Mouse (Mus musculus): ENCODE data around the gene Gm28047. TPM values are rescaled to one million over a fixed set of nuclear protein-coding genes. Genes with fewer than 3 reads are reported as not detected.
"Not testable (repeated sequence)": the region's sequence is repeated elsewhere in the genome, so short reads cannot be mapped to it uniquely, and the experiment has no call there.

Gm28047 gene
- polyA plus RNA-seq, 1 experiment from 2014 or later = not detected

GRCm38 (mm10) chr15:102656658-102657057 is 31.8 kb upstream of the Gm28047 start:
- Histone ChIP-seq H3K36me3 (peaks cover 11% of the 10 kb centered on the region), H3K4me1 (peaks cover 21% of the 10 kb centered on the region; the same call in 1 of the 2 replicates), H3K4me2 (replicated peaks) (no peak overlapping the region), H3K4me3 (no peak overlapping the region), H3K27ac (replicated peaks) (peak overlapping the region; percentile 43), H3K27me3 (no peaks in the 10 kb centered on the region), H3K9me3 (no peaks in the 10 kb centered on the region), H3K9ac (replicated peaks) (no peak overlapping the region)
- WGBS = 9% methylated on average over 4 of the region's 4 CpGs
- ATAC-seq (replicated peaks) = no peak

GRCm38 (mm10) chr15:102651928-102652660 is 27.2 kb upstream of the Gm28047 start:
- not testable (repeated sequence) for H3K9ac ChIP-seq (replicated peaks); H3K9me3 ChIP-seq; H3K27ac ChIP-seq (replicated peaks); H3K27me3 ChIP-seq; H3K4me2 ChIP-seq (replicated peaks); H3K36me3 ChIP-seq; ATAC-seq (replicated peaks); H3K4me3 ChIP-seq
- H3K4me1 ChIP-seq = peaks cover 12% of the 10 kb centered on the region; the same call in 1 of the 2 replicates
- WGBS = 82% methylated on average over 9 of the region's 9 CpGs

- no peaks in the 10 kb centered on the region for H3K9me3 ChIP-seq
- no peaks in the 10 kb centered on the region for H3K27me3 ChIP-seq
- no peak overlapping the region for H3K4me3 ChIP-seq
- H3K27ac ChIP-seq (replicated peaks) = no peak overlapping the region
- ATAC-seq (replicated peaks) = no peak
- no peak overlapping the region for H3K9ac ChIP-seq (replicated peaks)
- WGBS = 90% methylated on average over 3 of the region's 3 CpGs
- H3K4me2 ChIP-seq (replicated peaks) = no peak overlapping the region
- H3K4me1 ChIP-seq = 0 out of 2 replicates have a peak, but pooled peaks cover 2% of the 10 kb centered on the region
- H3K36me3 ChIP-seq = no peaks in the 10 kb centered on the region
Observed at GRCm38 (mm10) chr15:102651107-102651506, 26.2 kb upstream of the Gm28047 start.

- Histone ChIP-seq H3K4me3 (no peak overlapping the region), H3K36me3 (no peaks in the 10 kb centered on the region), H3K4me1 (no peaks in the 10 kb centered on the region), H3K27me3 (no peaks in the 10 kb centered on the region), H3K9me3 (no peaks in the 10 kb centered on the region), H3K4me2 (replicated peaks) (no peak overlapping the region), H3K9ac (replicated peaks) (no peak overlapping the region), H3K27ac (replicated peaks) (peak overlapping the region; percentile 71)
- 64% methylated on average over 3 of the region's 3 CpGs for WGBS
- ATAC-seq (replicated peaks) = peak; percentile 90
Observed at GRCm38 (mm10) chr15:102635817-102636216, 10.9 kb upstream of the Gm28047 start.

GRCm38 (mm10) chr15:102634684-102635083 is 9.8 kb upstream of the Gm28047 start:
- Histone ChIP-seq H3K9ac (replicated peaks) (no peak overlapping the region), H3K27me3 (no peaks in the 10 kb centered on the region), H3K27ac (replicated peaks) (no peak overlapping the region), H3K4me1 (no peaks in the 10 kb centered on the region), H3K4me3 (no peak overlapping the region), H3K4me2 (replicated peaks) (no peak overlapping the region), H3K36me3 (no peaks in the 10 kb centered on the region), H3K9me3 (no peaks in the 10 kb centered on the region)
- ATAC-seq (replicated peaks) = no peak
- 90% methylated on average over 8 of the region's 8 CpGs for WGBS

GRCm38 (mm10) chr15:102625687-102626055 is 804 bp upstream of the Gm28047 start:
- H3K4me2 ChIP-seq (replicated peaks) = peak overlapping the region; percentile 68
- no peaks in the 10 kb centered on the region for H3K9me3 ChIP-seq
- peak overlapping the region; percentile 86 for H3K4me3 ChIP-seq
- no peak; the same call in 1 of the 2 replicates for ATAC-seq (replicated peaks)
- WGBS = under 1% methylated on average over 18 of the region's 18 CpGs
- H3K4me1 ChIP-seq = peaks cover 30% of the 10 kb centered on the region
- peak overlapping the region; percentile 98 for H3K27ac ChIP-seq (replicated peaks)
- no peaks in the 10 kb centered on the region for H3K27me3 ChIP-seq
- no peaks in the 10 kb centered on the region for H3K36me3 ChIP-seq
- H3K9ac ChIP-seq (replicated peaks) = peak overlapping the region; percentile 91

- Histone ChIP-seq H3K27me3 (no peaks in the 10 kb centered on the region), H3K4me3 (peak overlapping the region; percentile 86), H3K9me3 (no peaks in the 10 kb centered on the region), H3K4me1 (peaks cover 30% of the 10 kb centered on the region), H3K9ac (replicated peaks) (peak overlapping the region; percentile 91), H3K4me2 (replicated peaks) (peak overlapping the region; percentile 68), H3K36me3 (no peaks in the 10 kb centered on the region), H3K27ac (replicated peaks) (peak overlapping the region; percentile 98)
- 5% methylated on average over 17 of the region's 17 CpGs for WGBS
- no peak for ATAC-seq (replicated peaks)
Observed at GRCm38 (mm10) chr15:102624291-102624969, 437 bp downstream of the Gm28047 start.

GRCm38 (mm10) chr15:102623121-102623520 is 1.7 kb downstream of the Gm28047 start:
- H3K27me3 ChIP-seq = no peaks in the 10 kb centered on the region
- no peak overlapping the region for H3K27ac ChIP-seq (replicated peaks)
- peak overlapping the region; percentile 9; the same call in 1 of the 2 replicates for H3K9ac ChIP-seq (replicated peaks)
- no peaks in the 10 kb centered on the region for H3K9me3 ChIP-seq
- 86% methylated on average over 3 of the region's 3 CpGs for WGBS
- no peaks in the 10 kb centered on the region for H3K36me3 ChIP-seq
- H3K4me3 ChIP-seq = 0 out of 2 replicates have a peak overlapping the region, but pooled peaks have one; percentile 3
- H3K4me1 ChIP-seq = peaks cover 30% of the 10 kb centered on the region
- H3K4me2 ChIP-seq (replicated peaks) = peak overlapping the region; percentile 36
- no peak for ATAC-seq (replicated peaks)

GRCm38 (mm10) chr15:102622536-102622935 is 2.3 kb downstream of the Gm28047 start:
- H3K27me3 ChIP-seq = no peaks in the 10 kb centered on the region
- H3K4me3 ChIP-seq = no peak overlapping the region
- H3K36me3 ChIP-seq = no peaks in the 10 kb centered on the region
- ATAC-seq (replicated peaks) = no peak
- H3K9ac ChIP-seq (replicated peaks) = no peak overlapping the region
- H3K27ac ChIP-seq (replicated peaks) = no peak overlapping the region
- H3K4me2 ChIP-seq (replicated peaks) = no peak overlapping the region
- H3K4me1 ChIP-seq = peaks cover 30% of the 10 kb centered on the region
- H3K9me3 ChIP-seq = no peaks in the 10 kb centered on the region

- WGBS = 73% methylated on average over 1 of the region's 1 CpGs
- peaks cover 26% of the 10 kb centered on the region for H3K4me1 ChIP-seq
- no peak for ATAC-seq (replicated peaks)
- no peak overlapping the region for H3K4me2 ChIP-seq (replicated peaks)
- H3K27me3 ChIP-seq = no peaks in the 10 kb centered on the region
- H3K4me3 ChIP-seq = no peak overlapping the region
- no peaks in the 10 kb centered on the region for H3K9me3 ChIP-seq
- H3K27ac ChIP-seq (replicated peaks) = no peak overlapping the region
- no peak overlapping the region for H3K9ac ChIP-seq (replicated peaks)
- no peaks in the 10 kb centered on the region for H3K36me3 ChIP-seq
Observed at GRCm38 (mm10) chr15:102620765-102621164, 4.1 kb downstream of the Gm28047 start.

- Histone ChIP-seq H3K4me1 (peaks cover 21% of the 10 kb centered on the region), H3K9me3 (no peaks in the 10 kb centered on the region), H3K27ac (replicated peaks) (no peak overlapping the region), H3K4me3 (no peak overlapping the region), H3K27me3 (no peaks in the 10 kb centered on the region), H3K9ac (replicated peaks) (no peak overlapping the region), H3K4me2 (replicated peaks) (no peak overlapping the region), H3K36me3 (no peaks in the 10 kb centered on the region)
- 98% methylated on average over 5 of the region's 5 CpGs for WGBS
- no peak for ATAC-seq (replicated peaks)
Observed at GRCm38 (mm10) chr15:102619486-102619885, 5.4 kb downstream of the Gm28047 start.

- peaks cover 4% of the 10 kb centered on the region for H3K4me1 ChIP-seq
- no peak for ATAC-seq (replicated peaks)
- H3K9ac ChIP-seq (replicated peaks) = no peak overlapping the region
- H3K9me3 ChIP-seq = no peaks in the 10 kb centered on the region
- H3K27ac ChIP-seq (replicated peaks) = no peak overlapping the region
- WGBS = 89% methylated on average over 1 of the region's 1 CpGs
- no peak overlapping the region for H3K4me2 ChIP-seq (replicated peaks)
- no peaks in the 10 kb centered on the region for H3K27me3 ChIP-seq
- H3K4me3 ChIP-seq = no peak overlapping the region
- H3K36me3 ChIP-seq = no peaks in the 10 kb centered on the region
Observed at GRCm38 (mm10) chr15:102617654-102618053, 7.2 kb downstream of the Gm28047 start.
